Mouse (Mus musculus) liver, embryonic 14.5 days (tissue): ENCODE data around the gene Cpox.

Experiments
- CTCF ChIP-seq: IDR thresholded peaks from 2 replicates; pipeline ENCODE4 v1.5.1; 2016; ENCODE audit warnings: antibody characterized with exemption, low read depth, control low read depth
- EP300 ChIP-seq: IDR thresholded peaks from 2 replicates; pipeline ENCODE4 v1.6.1; 2016; ENCODE audit warnings: antibody characterized with exemption, low read depth

DNA sequence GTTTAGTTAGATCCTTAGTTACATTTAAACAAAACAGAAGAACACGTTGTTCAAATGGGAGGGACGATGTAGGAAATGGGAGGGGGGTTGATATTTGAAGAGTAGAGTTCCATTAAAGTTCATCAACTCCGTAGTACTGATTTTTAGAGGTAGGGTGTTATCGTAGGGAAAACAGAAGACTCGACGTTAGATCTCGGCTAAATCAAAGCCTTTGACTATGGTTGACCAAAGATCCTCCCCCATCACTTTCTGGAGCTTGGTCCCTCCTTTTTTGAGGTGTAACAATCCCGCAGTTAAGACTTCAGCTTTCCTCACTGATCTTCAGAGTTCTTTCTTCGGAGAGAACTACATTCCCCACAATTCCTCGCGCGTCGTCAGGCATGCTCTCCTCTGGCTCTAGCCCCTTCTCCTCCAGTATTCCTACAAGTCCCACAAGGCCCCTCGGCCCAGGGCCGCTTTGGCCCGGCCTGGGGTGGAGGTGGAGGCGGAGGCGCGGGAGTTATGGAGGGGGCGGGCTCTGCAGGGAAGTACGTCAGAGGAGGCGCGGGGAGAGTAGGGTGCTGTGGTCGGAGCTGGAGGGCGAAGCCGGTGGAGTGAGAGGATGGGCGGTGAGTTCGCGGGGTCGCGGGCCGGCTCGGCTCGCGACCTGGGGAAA is 57.5 kb downstream of the Cpox start, which contains the start of gene Cldnd1:
- TF ChIP-seq EP300 = no peak
- no peak for TF ChIP-seq CTCF
